9 mouse cellular contexts compared by ENCODE assay signal in the genomic region with DNA sequence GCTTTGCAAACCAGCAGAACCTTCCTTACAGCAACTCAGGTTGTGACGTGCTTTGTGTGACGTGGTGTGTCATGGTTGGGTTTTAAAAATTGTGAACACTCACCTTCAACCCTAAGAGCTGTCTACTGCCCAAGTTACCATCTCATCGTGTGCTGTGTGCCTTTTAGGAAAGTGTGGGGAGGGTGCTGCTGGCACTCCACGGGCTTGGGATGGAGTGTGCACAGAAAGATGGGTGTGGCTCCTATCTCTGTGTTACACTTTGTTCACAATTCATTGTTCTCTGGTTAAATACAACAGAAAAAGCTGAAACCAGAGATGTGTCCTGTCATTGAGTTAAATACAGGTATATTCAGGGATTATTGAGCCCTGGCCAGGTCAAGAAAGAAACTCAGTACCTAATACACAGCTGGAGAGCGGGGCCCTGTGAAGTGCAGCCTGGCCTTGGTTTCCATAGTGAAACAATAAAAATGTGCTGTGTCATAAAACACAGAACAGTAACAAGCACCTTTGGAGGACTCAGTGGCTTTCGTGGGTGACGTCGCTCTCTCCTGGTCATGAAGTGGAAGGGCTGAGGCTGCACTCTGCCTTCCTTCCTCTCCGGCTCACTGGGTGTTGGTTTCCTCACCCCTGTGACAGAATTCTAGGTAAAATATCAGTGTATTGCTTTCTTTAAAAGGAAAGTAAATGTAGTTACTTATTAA. TPM values are rescaled to one million over a fixed set of nuclear protein-coding genes. Genes with fewer than 3 reads are reported as not detected.
A peak's percentile ranks its signal among the peaks of the same experiment; 100 is the strongest.
DNase-seq lines count a peak whose midpoint lies in the region; ATAC-seq lines count a peak whose summit lies in the region.
"Had no signal": no experiment of that assay in that cellular context is flagged by ENCODE, and none has a peak within 500 bp of the region (broad histone marks: within the 10 kb centered on the region; RNA-seq: fewer than 3 reads in every experiment).

No protein-coding gene starts in this region.

- no peak overlapping the region for H3K9ac ChIP-seq in limb, embryonic 11.5 days (ENCODE audit: low read length)
- no peak overlapping the region for H3K9ac ChIP-seq in neural tube, embryonic 15.5 days (replicated peaks)

- H3K9me3 ChIP-seq in limb, embryonic 11.5 days (ENCODE audit: control insufficient read depth, low read length) = no peaks in the 10 kb centered on the region
- no peaks in the 10 kb centered on the region for H3K9me3 ChIP-seq in limb, embryonic 10.5 days (replicated peaks)
- no peaks in the 10 kb centered on the region for H3K9me3 ChIP-seq in neural tube, embryonic 15.5 days (replicated peaks)
- H3K9me3 ChIP-seq in hindbrain, embryonic 10.5 days = no peaks in the 10 kb centered on the region

- H3K27me3 ChIP-seq in limb, embryonic 11.5 days (ENCODE audit: control insufficient read depth, insufficient read depth, low read length) = no peaks in the 10 kb centered on the region
- no peaks in the 10 kb centered on the region for H3K27me3 ChIP-seq in limb, embryonic 10.5 days (ENCODE audit: low read depth, poor library complexity, severe bottlenecking)
- H3K27me3 ChIP-seq in neural tube, embryonic 15.5 days (replicated peaks) = no peaks in the 10 kb centered on the region
- no peaks in the 10 kb centered on the region for H3K27me3 ChIP-seq in hindbrain, embryonic 10.5 days (ENCODE audit: insufficient read depth, poor library complexity, severe bottlenecking)

- peak; percentile 61 for ATAC-seq in limb, embryonic 11.5 days (ENCODE audit: insufficient number of reproducible peaks, low FRiP score, low TSS enrichment, low read depth)
- ATAC-seq in neural tube, embryonic 15.5 days (ENCODE audit: low FRiP score) = 0 out of 2 replicates have a peak, but pooled peaks have one; percentile 26

- H3K4me3 ChIP-seq in limb, embryonic 11.5 days (ENCODE audit: low read depth, low read length) = no peak overlapping the region
- H3K4me3 ChIP-seq in limb, embryonic 10.5 days = no peak overlapping the region
- H3K4me3 ChIP-seq in neural tube, embryonic 15.5 days (replicated peaks) = no peak overlapping the region
- H3K4me3 ChIP-seq in hindbrain, embryonic 10.5 days = no peak overlapping the region
- H3K4me3 ChIP-seq: gastrocnemius, adult 2 months had no signal

- peak; percentile 46 for DNase-seq in limb, embryonic 11.5 days (ENCODE audit: low spot score)
- no peak for DNase-seq in limb, embryonic 10.5 days (ENCODE audit: low spot score)
- DNase-seq in adrenal gland, postnatal 14 days = peak; percentile 64
- peak; percentile 21 to 64 for DNase-seq in kidney, postnatal 25 days
- no peak for DNase-seq in spleen, adult 12 weeks (ENCODE audit: low spot score)
- no peak for DNase-seq in hindbrain, embryonic 10.5 days (ENCODE audit: low spot score)
- DNase-seq in B cell, adult 2 months = no peak
- DNase-seq: gastrocnemius, adult 2 months had no signal

- peaks cover 5% of the 10 kb centered on the region; the same call in 1 of the 2 replicates for H3K4me1 ChIP-seq in limb, embryonic 11.5 days (ENCODE audit: control insufficient read depth, insufficient read depth, low read length)
- H3K4me1 ChIP-seq in limb, embryonic 10.5 days = peaks cover 14% of the 10 kb centered on the region
- H3K4me1 ChIP-seq in neural tube, embryonic 15.5 days = no peaks in the 10 kb centered on the region; the same call in 1 of the 2 replicates
- H3K4me1 ChIP-seq in hindbrain, embryonic 10.5 days (replicated peaks) = no peaks in the 10 kb centered on the region

- no peak overlapping the region for H3K27ac ChIP-seq in limb, embryonic 11.5 days (replicated peaks; ENCODE audit: low read depth, low read length)
- H3K27ac ChIP-seq in limb, embryonic 10.5 days = no peak overlapping the region
- no peak overlapping the region for H3K27ac ChIP-seq in neural tube, embryonic 15.5 days (replicated peaks)
- no peak overlapping the region for H3K27ac ChIP-seq in hindbrain, embryonic 10.5 days
- H3K27ac ChIP-seq: gastrocnemius, adult 2 months had no signal

- H3K36me3 ChIP-seq in limb, embryonic 11.5 days (ENCODE audit: control insufficient read depth, insufficient read depth, low read length) = no peaks in the 10 kb centered on the region
- peaks cover 2% of the 10 kb centered on the region; the same call in 1 of the 2 replicates for H3K36me3 ChIP-seq in limb, embryonic 10.5 days
- no peaks in the 10 kb centered on the region for H3K36me3 ChIP-seq in neural tube, embryonic 15.5 days
- peaks cover 14% of the 10 kb centered on the region; the same call in 1 of the 2 replicates for H3K36me3 ChIP-seq in hindbrain, embryonic 10.5 days

- no peak overlapping the region for H3K4me2 ChIP-seq in limb, embryonic 11.5 days (ENCODE audit: low read depth, severe bottlenecking)
- no peak overlapping the region for H3K4me2 ChIP-seq in neural tube, embryonic 15.5 days

- 70% methylated on average over 9 of the region's 9 CpGs for WGBS in limb, embryonic 11.5 days
- WGBS in limb, embryonic 10.5 days = 89% methylated on average over 9 of the region's 9 CpGs
- 69% methylated on average over 9 of the region's 9 CpGs for WGBS in neural tube, embryonic 15.5 days
- WGBS in hindbrain, embryonic 10.5 days = 90% methylated on average over 9 of the region's 9 CpGs

RNA-seq across cellular contexts. Expression of gene Plekha5, which starts 42.2 kb away (rescaled TPM):
- 53.5 and 54.5 TPM in 2 replicates for polyA plus RNA-seq in limb, embryonic 11.5 days (2014; fragmentation: Nextera tagmentation; extraction: Ambion mirVana)
- 37.5 and 44.3 TPM in 2 replicates for polyA plus RNA-seq in limb, embryonic 10.5 days (2016; fragmentation: Nextera tagmentation; extraction: Ambion mirVana)
- 30.1 and 32.7 TPM in 2 replicates for total RNA-seq in adrenal gland, postnatal 14 days (2021)
- 33.9 and 40.9 TPM in 2 replicates for polyA plus RNA-seq in neural tube, embryonic 15.5 days (2015; fragmentation: Nextera tagmentation; extraction: Ambion mirVana)
- polyA plus RNA-seq in hindbrain, embryonic 10.5 days (2016; fragmentation: Nextera tagmentation; extraction: Ambion mirVana) = 35.5 and 43.1 TPM in 2 replicates

Comparison
In these comparisons a context has a peak if more than half of its experiments do, and no peak if none do; other contexts are left out.
1. DNase-seq: peak in limb, embryonic 11.5 days (single experiment), adrenal gland, postnatal 14 days (single experiment) and kidney, postnatal 25 days (2 of 2); none in limb, embryonic 10.5 days (single experiment), spleen, adult 12 weeks (single experiment), hindbrain, embryonic 10.5 days (single experiment) and B cell, adult 2 months (0 of 2).